Mouse (Mus musculus): ENCODE results near the gene Krt78. TPM values are rescaled to one million over a fixed set of nuclear protein-coding genes. Genes with fewer than 3 reads are reported as not detected.

The Krt78 gene
- polyA plus RNA-seq, 1 experiment from 2014 or later: not detected

GRCm38 (mm10) chr15:101984746-101985145 is 30.7 kb upstream of the Krt78 start:
- 17% methylated on average over 6 of the region's 6 CpGs for WGBS
- Histone ChIP-seq H3K4me2 (replicated peaks) (peak overlapping the region; percentile 49), H3K36me3 (no peaks in the 10 kb centered on the region), H3K9me3 (no peaks in the 10 kb centered on the region), H3K4me1 (peaks cover 3% of the 10 kb centered on the region; the same call in 1 of the 2 replicates), H3K27ac (replicated peaks) (no peak overlapping the region), H3K27me3 (peaks cover 13% of the 10 kb centered on the region), H3K9ac (replicated peaks) (0 out of 2 replicates have a peak overlapping the region, but pooled peaks have one; percentile 11), H3K4me3 (no peak overlapping the region)
- no peak for ATAC-seq (ENCODE audit: low FRiP score, low read depth)

- WGBS: 2% methylated on average over 15 of the region's 15 CpGs
- H3K4me1 ChIP-seq: peaks cover 3% of the 10 kb centered on the region; the same call in 1 of the 2 replicates
- H3K9ac ChIP-seq (replicated peaks): peak overlapping the region; percentile 11; the same call in 1 of the 2 replicates
- H3K27ac ChIP-seq (replicated peaks): peak overlapping the region; percentile 65
- H3K27me3 ChIP-seq: peaks cover 7% of the 10 kb centered on the region; the same call in 1 of the 2 replicates
- H3K4me2 ChIP-seq (replicated peaks): peak overlapping the region; percentile 49
- H3K4me3 ChIP-seq: peak overlapping the region; percentile 25
- H3K9me3 ChIP-seq: no peaks in the 10 kb centered on the region
- peak; percentile 91 for ATAC-seq (ENCODE audit: low FRiP score, low read depth)
- no peaks in the 10 kb centered on the region for H3K36me3 ChIP-seq
These were observed 30.0 kb upstream of the Krt78 start for GRCm38 (mm10) chr15:101983949-101984601.

GRCm38 (mm10) chr15:101983315-101983948 is 29.3 kb upstream of the Krt78 start:
- 84% methylated on average over 13 of the region's 13 CpGs for WGBS
- H3K9ac ChIP-seq (replicated peaks): no peak overlapping the region
- no peaks in the 10 kb centered on the region for H3K36me3 ChIP-seq
- peaks cover 2% of the 10 kb centered on the region; the same call in 1 of the 2 replicates for H3K27me3 ChIP-seq
- no peak for ATAC-seq (ENCODE audit: low FRiP score, low read depth)
- H3K9me3 ChIP-seq: no peaks in the 10 kb centered on the region
- H3K4me1 ChIP-seq: peaks cover 3% of the 10 kb centered on the region; the same call in 1 of the 2 replicates
- H3K27ac ChIP-seq (replicated peaks): peak overlapping the region; percentile 65; the same call in 1 of the 2 replicates
- peak overlapping the region; percentile 49 for H3K4me2 ChIP-seq (replicated peaks)
- no peak overlapping the region for H3K4me3 ChIP-seq

- peaks cover 4% of the 10 kb centered on the region for H3K27me3 ChIP-seq
- no peak overlapping the region for H3K27ac ChIP-seq (replicated peaks)
- no peaks in the 10 kb centered on the region for H3K36me3 ChIP-seq
- no peaks in the 10 kb centered on the region for H3K9me3 ChIP-seq
- H3K4me2 ChIP-seq (replicated peaks): no peak overlapping the region
- H3K4me1 ChIP-seq: peaks cover 16% of the 10 kb centered on the region
- no peak overlapping the region for H3K4me3 ChIP-seq
- ATAC-seq (ENCODE audit: low FRiP score, low read depth): no peak
- H3K9ac ChIP-seq (replicated peaks): no peak overlapping the region
- WGBS: 68% methylated on average over 6 of the region's 6 CpGs
These were observed 26.8 kb upstream of the Krt78 start for GRCm38 (mm10) chr15:101980849-101981248.

- ATAC-seq (ENCODE audit: low FRiP score, low read depth): peak; percentile 88
- 4% methylated on average over 32 of the region's 39 CpGs for WGBS
These were observed 23.1 kb upstream of the Krt78 start for GRCm38 (mm10) chr15:101977043-101977726.

GRCm38 (mm10) chr15:101976641-101977040 is 22.6 kb upstream of the Krt78 start:
- 55% methylated on average over 3 of the region's 3 CpGs for WGBS
- no peak for ATAC-seq (ENCODE audit: low FRiP score, low read depth)

More at GRCm38 (mm10) chr15:101977043-101977726, 23.1 kb upstream of the Krt78 start:
- Histone ChIP-seq H3K4me2 (replicated peaks) (peak overlapping the region; percentile 78), H3K4me1 (peaks cover 17% of the 10 kb centered on the region), H3K9me3 (no peaks in the 10 kb centered on the region), H3K36me3 (no peaks in the 10 kb centered on the region), H3K27ac (replicated peaks) (no peak overlapping the region), H3K27me3 (peaks cover 11% of the 10 kb centered on the region), H3K9ac (replicated peaks) (peak overlapping the region; percentile 63), H3K4me3 (peak overlapping the region; percentile 43)

GRCm38 (mm10) chr15:101976023-101976422 is 21.9 kb upstream of the Krt78 start:
- no peaks in the 10 kb centered on the region for H3K9me3 ChIP-seq
- no peak for ATAC-seq (ENCODE audit: low FRiP score, low read depth)
- H3K4me1 ChIP-seq: peaks cover 17% of the 10 kb centered on the region
- H3K4me3 ChIP-seq: no peak overlapping the region
- peaks cover 20% of the 10 kb centered on the region for H3K27me3 ChIP-seq
- H3K36me3 ChIP-seq: no peaks in the 10 kb centered on the region
- H3K27ac ChIP-seq (replicated peaks): no peak overlapping the region
- WGBS: 75% methylated on average over 5 of the region's 5 CpGs
- H3K4me2 ChIP-seq (replicated peaks): no peak overlapping the region
- no peak overlapping the region for H3K9ac ChIP-seq (replicated peaks)

More at GRCm38 (mm10) chr15:101976641-101977040, 22.6 kb upstream of the Krt78 start:
- Histone ChIP-seq H3K9ac (replicated peaks) (peak overlapping the region; percentile 63; the same call in 1 of the 2 replicates), H3K4me2 (replicated peaks) (peak overlapping the region; percentile 78), H3K27me3 (peaks cover 15% of the 10 kb centered on the region), H3K9me3 (no peaks in the 10 kb centered on the region), H3K4me1 (peaks cover 17% of the 10 kb centered on the region), H3K36me3 (no peaks in the 10 kb centered on the region), H3K27ac (replicated peaks) (no peak overlapping the region), H3K4me3 (peak overlapping the region; percentile 43; the same call in 1 of the 2 replicates)

GRCm38 (mm10) chr15:101974083-101974845 is 20.2 kb upstream of the Krt78 start:
- ATAC-seq (ENCODE audit: low FRiP score, low read depth): no peak

GRCm38 (mm10) chr15:101973414-101974077 is 19.5 kb upstream of the Krt78 start:
- WGBS: 13% methylated on average over 15 of the region's 15 CpGs

More at GRCm38 (mm10) chr15:101974083-101974845, 20.2 kb upstream of the Krt78 start:
- Histone ChIP-seq H3K4me2 (replicated peaks) (no peak overlapping the region), H3K9ac (replicated peaks) (no peak overlapping the region), H3K36me3 (no peaks in the 10 kb centered on the region), H3K9me3 (no peaks in the 10 kb centered on the region), H3K4me3 (no peak overlapping the region), H3K27me3 (peaks cover 23% of the 10 kb centered on the region), H3K27ac (replicated peaks) (no peak overlapping the region), H3K4me1 (peaks cover 19% of the 10 kb centered on the region)
- WGBS: 66% methylated on average over 16 of the region's 16 CpGs

GRCm38 (mm10) chr15:101970536-101970935 is 16.4 kb upstream of the Krt78 start:
- Histone ChIP-seq H3K27ac (replicated peaks) (no peak overlapping the region), H3K4me1 (peaks cover 6% of the 10 kb centered on the region; the same call in 1 of the 2 replicates), H3K9ac (replicated peaks) (no peak overlapping the region), H3K36me3 (no peaks in the 10 kb centered on the region), H3K4me3 (no peak overlapping the region), H3K4me2 (replicated peaks) (no peak overlapping the region), H3K9me3 (no peaks in the 10 kb centered on the region), H3K27me3 (peaks cover 18% of the 10 kb centered on the region)
- peak; percentile 39; the same call in 1 of the 2 replicates for ATAC-seq (ENCODE audit: low FRiP score, low read depth)
- 1% methylated on average over 3 of the region's 6 CpGs for WGBS

More at GRCm38 (mm10) chr15:101973414-101974077, 19.5 kb upstream of the Krt78 start:
- Histone ChIP-seq H3K4me2 (replicated peaks) (peak overlapping the region; percentile 21), H3K4me3 (no peak overlapping the region), H3K36me3 (no peaks in the 10 kb centered on the region), H3K4me1 (peaks cover 19% of the 10 kb centered on the region), H3K27me3 (peaks cover 23% of the 10 kb centered on the region), H3K9ac (replicated peaks) (0 out of 2 replicates have a peak overlapping the region, but pooled peaks have one; percentile 0), H3K27ac (replicated peaks) (no peak overlapping the region), H3K9me3 (no peaks in the 10 kb centered on the region)
- ATAC-seq (ENCODE audit: low FRiP score, low read depth): peak; percentile 53; the same call in 1 of the 2 replicates

GRCm38 (mm10) chr15:101966808-101967207 is 12.7 kb upstream of the Krt78 start:
- H3K4me2 ChIP-seq (replicated peaks): no peak overlapping the region
- peaks cover 14% of the 10 kb centered on the region for H3K27me3 ChIP-seq
- H3K36me3 ChIP-seq: no peaks in the 10 kb centered on the region
- H3K9ac ChIP-seq (replicated peaks): no peak overlapping the region
- ATAC-seq (ENCODE audit: low FRiP score, low read depth): no peak
- no peak overlapping the region for H3K27ac ChIP-seq (replicated peaks)
- H3K4me1 ChIP-seq: 0 out of 2 replicates have a peak, but pooled peaks cover 2% of the 10 kb centered on the region
- WGBS: 82% methylated on average over 8 of the region's 8 CpGs
- H3K4me3 ChIP-seq: no peak overlapping the region
- H3K9me3 ChIP-seq: no peaks in the 10 kb centered on the region

Data from midbrain, embryonic 12.5 days (tissue).